Mouse (Mus musculus) embryonic fibroblast, embryonic 13.5 days (primary cell): ENCODE data around the gene Sbk1.

Source experiments
- CTCF ChIP-seq: IDR thresholded peaks from 2 replicates; pipeline ENCODE4 v1.5.1; 2011; ENCODE audit warnings: mild to moderate bottlenecking, control low read depth, low read length, moderate library complexity, borderline replicate concordance; ENCODE audit not compliant: insufficient read depth
- POLR2A ChIP-seq: IDR thresholded peaks from 2 replicates; pipeline ENCODE4 v1.6.1; 2011; ENCODE audit warnings: low read depth, mild to moderate bottlenecking, control low read depth, low read length, moderate library complexity

DNA sequence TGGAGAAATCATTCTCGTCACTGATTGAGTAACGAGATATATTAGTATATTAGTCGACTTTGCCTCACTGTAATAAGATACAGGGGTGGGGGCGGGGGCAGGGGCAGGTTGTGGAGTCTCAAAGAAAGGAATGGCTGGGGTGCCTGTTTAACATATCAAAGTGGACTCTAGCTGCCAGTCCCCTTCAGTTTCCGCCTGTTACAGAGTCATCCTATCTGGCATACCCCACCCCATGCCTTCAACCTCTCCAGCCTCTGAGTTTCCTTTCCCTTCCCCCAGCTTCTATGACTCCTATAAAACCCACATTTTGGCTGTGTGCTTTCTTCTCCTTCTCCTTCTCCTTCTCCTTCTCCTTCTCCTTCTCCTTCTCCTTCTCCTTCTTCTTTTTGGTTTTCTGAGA lies 46.3 kb upstream of the Sbk1 start:
- no peak for TF ChIP-seq POLR2A
- no peak for TF ChIP-seq CTCF
